Mouse (Mus musculus): Measurements from ENCODE around the gene Inpp4b. TPM values are rescaled to one million over a fixed set of nuclear protein-coding genes. Genes with fewer than 3 reads are reported as not detected.

Gene Inpp4b
- polyA plus RNA-seq, 1 experiment from 2014 or later = 6.0 TPM

- Histone ChIP-seq H3K27ac (no peak overlapping the region), H3K4me3 (replicated peaks) (no peak overlapping the region), H3K9ac (no peak overlapping the region), H3K4me2 (replicated peaks) (no peak overlapping the region), H3K27me3 (replicated peaks) (no peaks in the 10 kb centered on the region), H3K36me3 (no peaks in the 10 kb centered on the region), H3K9me3 (no peaks in the 10 kb centered on the region), H3K4me1 (replicated peaks) (no peaks in the 10 kb centered on the region)
- no peak for ATAC-seq
These were observed 349.8 kb downstream of the Inpp4b start for GRCm38 (mm10) chr8:81692167-81692566.

- 27% methylated on average over 2 of the region's 2 CpGs for WGBS
- no peak overlapping the region for H3K4me3 ChIP-seq (replicated peaks)
These were observed 352.5 kb downstream of the Inpp4b start for GRCm38 (mm10) chr8:81694893-81695292.

GRCm38 (mm10) chr8:81702038-81702437 is 359.7 kb downstream of the Inpp4b start:
- no peak for ATAC-seq
- no peak overlapping the region for H3K9ac ChIP-seq
- WGBS = 82% methylated on average over 1 of the region's 1 CpGs
- no peaks in the 10 kb centered on the region for H3K36me3 ChIP-seq
- no peak overlapping the region for H3K4me3 ChIP-seq (replicated peaks)
- H3K27ac ChIP-seq = no peak overlapping the region
- no peaks in the 10 kb centered on the region for H3K9me3 ChIP-seq
- no peak overlapping the region for H3K4me2 ChIP-seq (replicated peaks)
- no peaks in the 10 kb centered on the region for H3K4me1 ChIP-seq (replicated peaks)
- no peaks in the 10 kb centered on the region for H3K27me3 ChIP-seq (replicated peaks)

More at GRCm38 (mm10) chr8:81694893-81695292, 352.5 kb downstream of the Inpp4b start:
- Histone ChIP-seq H3K9me3 (no peaks in the 10 kb centered on the region), H3K9ac (no peak overlapping the region), H3K27me3 (replicated peaks) (no peaks in the 10 kb centered on the region), H3K4me2 (replicated peaks) (no peak overlapping the region), H3K36me3 (no peaks in the 10 kb centered on the region), H3K4me1 (replicated peaks) (no peaks in the 10 kb centered on the region), H3K27ac (no peak overlapping the region)
- no peak for ATAC-seq

- Histone ChIP-seq H3K4me3 (replicated peaks) (no peak overlapping the region), H3K4me2 (replicated peaks) (no peak overlapping the region), H3K36me3 (no peaks in the 10 kb centered on the region), H3K27ac (no peak overlapping the region), H3K4me1 (replicated peaks) (no peaks in the 10 kb centered on the region), H3K27me3 (replicated peaks) (no peaks in the 10 kb centered on the region), H3K9ac (no peak overlapping the region), H3K9me3 (no peaks in the 10 kb centered on the region)
- 70% methylated on average over 3 of the region's 3 CpGs for WGBS
- ATAC-seq = no peak
These were observed 361.4 kb downstream of the Inpp4b start for GRCm38 (mm10) chr8:81703571-81704365.

- no peaks in the 10 kb centered on the region for H3K27me3 ChIP-seq (replicated peaks)
- no peak for ATAC-seq
- WGBS = 74% methylated on average over 1 of the region's 1 CpGs
- no peak overlapping the region for H3K4me3 ChIP-seq (replicated peaks)
- H3K4me1 ChIP-seq (replicated peaks) = no peaks in the 10 kb centered on the region
- no peak overlapping the region for H3K4me2 ChIP-seq (replicated peaks)
- no peak overlapping the region for H3K9ac ChIP-seq
- H3K9me3 ChIP-seq = no peaks in the 10 kb centered on the region
- no peaks in the 10 kb centered on the region for H3K36me3 ChIP-seq
- no peak overlapping the region for H3K27ac ChIP-seq
These were observed 365.1 kb downstream of the Inpp4b start for GRCm38 (mm10) chr8:81707436-81707835.

- no peaks in the 10 kb centered on the region for H3K4me1 ChIP-seq (replicated peaks)
- H3K4me3 ChIP-seq (replicated peaks) = no peak overlapping the region
- no peak overlapping the region for H3K9ac ChIP-seq
- no peak for ATAC-seq
- H3K36me3 ChIP-seq = no peaks in the 10 kb centered on the region
- H3K27me3 ChIP-seq (replicated peaks) = no peaks in the 10 kb centered on the region
- H3K27ac ChIP-seq = no peak overlapping the region
- no peaks in the 10 kb centered on the region for H3K9me3 ChIP-seq
- no peak overlapping the region for H3K4me2 ChIP-seq (replicated peaks)
These were observed 389.0 kb downstream of the Inpp4b start for GRCm38 (mm10) chr8:81731332-81731731.

GRCm38 (mm10) chr8:81735655-81736054 is 393.3 kb downstream of the Inpp4b start:
- 85% methylated on average over 2 of the region's 2 CpGs for WGBS
- ATAC-seq = no peak
- H3K27ac ChIP-seq = no peak overlapping the region

GRCm38 (mm10) chr8:81736103-81736502 is 393.7 kb downstream of the Inpp4b start:
- Histone ChIP-seq H3K9me3 (no peaks in the 10 kb centered on the region), H3K4me1 (replicated peaks) (no peaks in the 10 kb centered on the region), H3K27ac (no peak overlapping the region), H3K27me3 (replicated peaks) (no peaks in the 10 kb centered on the region), H3K36me3 (no peaks in the 10 kb centered on the region), H3K4me2 (replicated peaks) (no peak overlapping the region), H3K9ac (no peak overlapping the region), H3K4me3 (replicated peaks) (no peak overlapping the region)
- no peak for ATAC-seq
- WGBS = 100% methylated on average over 1 of the region's 1 CpGs

More at GRCm38 (mm10) chr8:81735655-81736054, 393.3 kb downstream of the Inpp4b start:
- Histone ChIP-seq H3K4me1 (replicated peaks) (no peaks in the 10 kb centered on the region), H3K9me3 (no peaks in the 10 kb centered on the region), H3K27me3 (replicated peaks) (no peaks in the 10 kb centered on the region), H3K4me2 (replicated peaks) (no peak overlapping the region), H3K9ac (no peak overlapping the region), H3K36me3 (no peaks in the 10 kb centered on the region), H3K4me3 (replicated peaks) (no peak overlapping the region)

GRCm38 (mm10) chr8:81742588-81742987 is 400.2 kb downstream of the Inpp4b start:
- Histone ChIP-seq H3K4me3 (replicated peaks) (no peak overlapping the region), H3K4me1 (replicated peaks) (no peaks in the 10 kb centered on the region), H3K27ac (no peak overlapping the region), H3K36me3 (no peaks in the 10 kb centered on the region), H3K9me3 (no peaks in the 10 kb centered on the region), H3K9ac (no peak overlapping the region), H3K4me2 (replicated peaks) (no peak overlapping the region), H3K27me3 (replicated peaks) (no peaks in the 10 kb centered on the region)
- 80% methylated on average over 7 of the region's 7 CpGs for WGBS
- no peak for ATAC-seq

GRCm38 (mm10) chr8:81743040-81743439 is 400.7 kb downstream of the Inpp4b start:
- Histone ChIP-seq H3K4me1 (replicated peaks) (no peaks in the 10 kb centered on the region), H3K36me3 (no peaks in the 10 kb centered on the region), H3K9me3 (no peaks in the 10 kb centered on the region), H3K4me2 (replicated peaks) (no peak overlapping the region), H3K4me3 (replicated peaks) (no peak overlapping the region), H3K27ac (no peak overlapping the region), H3K9ac (no peak overlapping the region), H3K27me3 (replicated peaks) (no peaks in the 10 kb centered on the region)
- ATAC-seq = no peak
- 73% methylated on average over 3 of the region's 3 CpGs for WGBS

- no peaks in the 10 kb centered on the region for H3K36me3 ChIP-seq
- no peaks in the 10 kb centered on the region for H3K4me1 ChIP-seq (replicated peaks)
- ATAC-seq = no peak
- H3K27ac ChIP-seq = no peak overlapping the region
- H3K27me3 ChIP-seq (replicated peaks) = no peaks in the 10 kb centered on the region
- H3K4me3 ChIP-seq (replicated peaks) = no peak overlapping the region
- H3K9me3 ChIP-seq = no peaks in the 10 kb centered on the region
- WGBS = 77% methylated on average over 1 of the region's 1 CpGs
- no peak overlapping the region for H3K4me2 ChIP-seq (replicated peaks)
- H3K9ac ChIP-seq = no peak overlapping the region
These were observed 403.1 kb downstream of the Inpp4b start for GRCm38 (mm10) chr8:81745439-81745838.

- no peaks in the 10 kb centered on the region for H3K4me1 ChIP-seq (replicated peaks)
- H3K4me2 ChIP-seq (replicated peaks) = no peak overlapping the region
- no peak overlapping the region for H3K27ac ChIP-seq
- no peaks in the 10 kb centered on the region for H3K36me3 ChIP-seq
- ATAC-seq = no peak
- H3K9me3 ChIP-seq = no peaks in the 10 kb centered on the region
- WGBS = 75% methylated on average over 1 of the region's 1 CpGs
- no peak overlapping the region for H3K9ac ChIP-seq
- H3K27me3 ChIP-seq (replicated peaks) = no peaks in the 10 kb centered on the region
- no peak overlapping the region for H3K4me3 ChIP-seq (replicated peaks)
These were observed 408.8 kb downstream of the Inpp4b start for GRCm38 (mm10) chr8:81751159-81751558.

GRCm38 (mm10) chr8:81756663-81757062 is 414.3 kb downstream of the Inpp4b start:
- no peaks in the 10 kb centered on the region for H3K36me3 ChIP-seq
- H3K27me3 ChIP-seq (replicated peaks) = no peaks in the 10 kb centered on the region
- 0 out of 2 replicates have a peak, but pooled peaks cover 2% of the 10 kb centered on the region for H3K4me1 ChIP-seq (replicated peaks)
- H3K4me3 ChIP-seq (replicated peaks) = no peak overlapping the region
- no peak overlapping the region for H3K27ac ChIP-seq
- no peak overlapping the region for H3K9ac ChIP-seq
- H3K4me2 ChIP-seq (replicated peaks) = no peak overlapping the region
- no peak for ATAC-seq
- 70% methylated on average over 3 of the region's 3 CpGs for WGBS
- no peaks in the 10 kb centered on the region for H3K9me3 ChIP-seq

All from intestine, embryonic 15.5 days (tissue).